Mouse (Mus musculus): ENCODE data around the gene Gpx2. TPM values are rescaled to one million over a fixed set of nuclear protein-coding genes. Genes with fewer than 3 reads are reported as not detected.
A peak's percentile ranks its signal among the peaks of the same experiment; 100 is the strongest.

Gpx2 gene
- polyA plus RNA-seq (2015; fragmentation: Nextera tagmentation; extraction: Ambion mirVana) = 0.16 and 0.21 TPM in 2 replicates

DNA sequence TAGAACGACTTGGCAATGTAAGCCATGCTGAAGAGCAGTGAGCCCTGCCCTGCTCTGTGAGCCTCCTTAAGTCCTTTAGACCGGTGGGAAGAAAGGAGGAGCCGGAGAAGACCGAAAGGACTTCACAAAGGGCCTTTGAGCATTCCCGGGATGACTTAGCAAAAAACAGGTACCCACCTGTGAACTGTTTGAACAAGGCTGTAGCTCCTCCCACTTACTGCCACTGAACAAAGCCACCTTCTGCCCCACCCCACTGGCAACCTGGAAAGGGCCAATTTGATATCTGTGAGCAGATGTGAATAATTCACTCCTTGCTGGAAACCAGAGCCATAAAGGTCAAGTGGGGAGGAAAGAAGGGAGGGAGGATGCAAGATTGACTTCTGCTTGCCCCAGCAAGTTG lies at the start of gene Gpx2:
TSS of gene Gpx2 (minus strand) at position 205 of the 400 bp plus-strand sequence.
- Histone ChIP-seq H3K27me3 (ENCODE audit: insufficient read depth, low read length) (0 out of 2 replicates have a peak, but pooled peaks cover 3% of the 10 kb centered on the region), H3K4me1 (ENCODE audit: insufficient read depth) (no peaks in the 10 kb centered on the region), H3K27ac (ENCODE audit: low read depth) (no peak within 1 kb of the TSS), H3K9me3 (ENCODE audit: low read length) (no peaks in the 10 kb centered on the region), H3K4me3 (ENCODE audit: low read depth, low read length) (no peak within 1 kb of the TSS), H3K36me3 (replicated peaks; ENCODE audit: insufficient read depth, low read length) (no peaks in the 10 kb centered on the region), H3K4me2 (ENCODE audit: low read depth, low read length) (no peak within 1 kb of the TSS), H3K9ac (replicated peaks) (no peak within 1 kb of the TSS)
- TF ChIP-seq CTCF (IDR thresholded peaks at IDR 0.05; ENCODE audit: low read depth) = no peak
- no peak for TF ChIP-seq EP300 (IDR thresholded peaks at IDR 0.05; ENCODE audit: low read depth)
- DNase-seq (no peak), ATAC-seq (no peak)
- WGBS (ENCODE audit: insufficient replicate concordance) = 71% methylated on average over 5 of the region's 5 CpGs

DNA sequence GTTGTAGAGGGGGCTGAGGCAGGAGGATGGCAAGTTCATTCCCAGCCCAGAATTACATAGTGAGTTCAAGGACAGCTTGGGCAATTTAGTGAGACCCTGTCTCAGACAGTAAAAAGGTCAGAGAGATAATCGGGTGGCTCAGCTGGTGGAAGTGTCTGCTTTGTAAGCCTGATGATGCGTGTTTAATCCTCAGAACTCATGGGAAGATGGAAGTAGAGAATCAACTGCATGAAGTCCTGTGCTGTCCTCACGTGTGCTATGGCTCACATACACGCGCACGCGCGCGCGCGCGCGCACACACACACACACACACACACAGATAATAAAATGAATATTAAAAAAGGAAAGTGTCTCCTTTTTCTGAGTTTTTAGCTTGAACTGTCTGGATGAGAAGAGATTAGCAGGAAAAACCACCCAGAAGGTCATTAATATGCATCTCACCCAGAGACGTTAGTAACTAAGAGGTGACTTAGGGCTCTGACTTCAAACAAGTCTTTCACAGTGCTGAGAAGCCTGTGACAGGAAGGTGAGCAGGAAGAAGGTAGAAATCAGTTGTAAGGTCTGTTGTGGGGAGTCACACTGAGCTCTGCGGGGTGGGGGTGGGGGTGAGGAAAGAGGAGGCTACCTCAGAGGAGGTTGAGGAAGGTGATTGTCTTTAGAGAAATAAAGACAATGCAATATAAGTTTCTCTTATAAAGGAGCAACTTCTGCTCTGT lies 49.1 kb upstream of the Gpx2 start:
- Histone ChIP-seq H3K4me3 (ENCODE audit: low read depth, low read length) (no peak overlapping the region), H3K27ac (ENCODE audit: low read depth) (no peak overlapping the region), H3K9ac (replicated peaks) (no peak overlapping the region), H3K9me3 (ENCODE audit: low read length) (no peaks in the 10 kb centered on the region), H3K4me2 (ENCODE audit: low read depth, low read length) (no peak overlapping the region), H3K27me3 (ENCODE audit: insufficient read depth, low read length) (no peaks in the 10 kb centered on the region), H3K36me3 (replicated peaks; ENCODE audit: insufficient read depth, low read length) (no peaks in the 10 kb centered on the region), H3K4me1 (ENCODE audit: insufficient read depth) (no peaks in the 10 kb centered on the region)
- no peak for TF ChIP-seq CTCF (IDR thresholded peaks at IDR 0.05; ENCODE audit: low read depth)
- no peak for TF ChIP-seq EP300 (IDR thresholded peaks at IDR 0.05; ENCODE audit: low read depth)
- ATAC-seq = no peak
- DNase-seq = no peak
- 88% methylated on average over 15 of the region's 15 CpGs for WGBS (ENCODE audit: insufficient replicate concordance)

DNA sequence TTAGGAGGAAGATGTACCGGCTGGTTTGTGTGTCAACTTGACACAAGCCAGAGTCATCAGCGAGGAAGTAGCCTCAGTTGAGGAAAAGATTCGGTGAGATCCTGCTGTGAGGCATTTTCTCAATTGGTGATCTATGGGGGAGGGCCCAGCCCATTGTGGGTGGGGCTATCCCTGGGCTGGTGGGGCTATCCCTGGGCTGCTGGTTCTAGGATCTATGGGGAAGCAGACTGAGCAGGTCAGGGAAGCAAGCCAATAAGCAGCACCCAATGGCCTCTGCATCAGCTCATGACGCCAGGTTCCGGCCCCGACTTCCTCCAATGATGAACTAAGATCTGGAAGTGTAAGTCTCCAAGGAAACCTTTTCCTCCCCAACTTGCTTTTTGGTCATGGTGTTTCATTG lies 44.7 kb upstream of the Gpx2 start:
- 86% methylated on average over 6 of the region's 6 CpGs for WGBS (ENCODE audit: insufficient replicate concordance)
- no peak for TF ChIP-seq EP300 (IDR thresholded peaks at IDR 0.05; ENCODE audit: low read depth)

DNA sequence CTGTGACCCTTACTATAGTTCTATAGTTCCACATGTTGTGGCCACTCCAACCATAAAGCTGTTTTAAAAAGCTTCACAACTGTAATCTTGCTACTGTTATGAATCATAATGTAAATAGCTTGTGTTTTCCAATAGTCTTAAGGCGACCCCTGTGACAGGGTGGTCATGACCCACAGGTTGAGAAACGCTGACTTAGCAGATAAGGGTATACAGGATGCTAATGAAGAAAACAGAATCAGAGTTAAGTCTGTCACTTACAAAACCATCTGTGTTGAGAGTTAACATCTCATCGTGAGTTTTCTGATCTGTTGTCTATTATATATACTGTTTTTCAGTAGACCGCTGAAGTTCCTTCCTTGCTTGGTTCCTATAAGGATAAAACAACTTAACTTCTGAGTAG lies 43.9 kb upstream of the Gpx2 start:
- ATAC-seq (no peak), DNase-seq (no peak)
- H3K27ac ChIP-seq (ENCODE audit: low read depth) = no peak overlapping the region
- no peak overlapping the region for H3K4me2 ChIP-seq (ENCODE audit: low read depth, low read length)
- H3K36me3 ChIP-seq (replicated peaks; ENCODE audit: insufficient read depth, low read length) = no peaks in the 10 kb centered on the region
- 82% methylated on average over 4 of the region's 4 CpGs for WGBS (ENCODE audit: insufficient replicate concordance)
- no peaks in the 10 kb centered on the region for H3K9me3 ChIP-seq (ENCODE audit: low read length)
- no peaks in the 10 kb centered on the region for H3K4me1 ChIP-seq (ENCODE audit: insufficient read depth)
- no peaks in the 10 kb centered on the region for H3K27me3 ChIP-seq (ENCODE audit: insufficient read depth, low read length)
- TF ChIP-seq EP300 (IDR thresholded peaks at IDR 0.05; ENCODE audit: low read depth) (no peak), CTCF (IDR thresholded peaks at IDR 0.05; ENCODE audit: low read depth) (no peak)
- no peak overlapping the region for H3K9ac ChIP-seq (replicated peaks)
- H3K4me3 ChIP-seq (ENCODE audit: low read depth, low read length) = no peak overlapping the region

More for the DNA sequence above, 44.7 kb upstream of the Gpx2 start:
- DNase-seq = no peak
- Histone ChIP-seq H3K9me3 (ENCODE audit: low read length) (no peaks in the 10 kb centered on the region), H3K27ac (ENCODE audit: low read depth) (no peak overlapping the region), H3K36me3 (replicated peaks; ENCODE audit: insufficient read depth, low read length) (no peaks in the 10 kb centered on the region), H3K4me3 (ENCODE audit: low read depth, low read length) (no peak overlapping the region), H3K9ac (replicated peaks) (no peak overlapping the region), H3K4me2 (ENCODE audit: low read depth, low read length) (no peak overlapping the region), H3K27me3 (ENCODE audit: insufficient read depth, low read length) (no peaks in the 10 kb centered on the region), H3K4me1 (ENCODE audit: insufficient read depth) (no peaks in the 10 kb centered on the region)
- ATAC-seq = no peak

DNA sequence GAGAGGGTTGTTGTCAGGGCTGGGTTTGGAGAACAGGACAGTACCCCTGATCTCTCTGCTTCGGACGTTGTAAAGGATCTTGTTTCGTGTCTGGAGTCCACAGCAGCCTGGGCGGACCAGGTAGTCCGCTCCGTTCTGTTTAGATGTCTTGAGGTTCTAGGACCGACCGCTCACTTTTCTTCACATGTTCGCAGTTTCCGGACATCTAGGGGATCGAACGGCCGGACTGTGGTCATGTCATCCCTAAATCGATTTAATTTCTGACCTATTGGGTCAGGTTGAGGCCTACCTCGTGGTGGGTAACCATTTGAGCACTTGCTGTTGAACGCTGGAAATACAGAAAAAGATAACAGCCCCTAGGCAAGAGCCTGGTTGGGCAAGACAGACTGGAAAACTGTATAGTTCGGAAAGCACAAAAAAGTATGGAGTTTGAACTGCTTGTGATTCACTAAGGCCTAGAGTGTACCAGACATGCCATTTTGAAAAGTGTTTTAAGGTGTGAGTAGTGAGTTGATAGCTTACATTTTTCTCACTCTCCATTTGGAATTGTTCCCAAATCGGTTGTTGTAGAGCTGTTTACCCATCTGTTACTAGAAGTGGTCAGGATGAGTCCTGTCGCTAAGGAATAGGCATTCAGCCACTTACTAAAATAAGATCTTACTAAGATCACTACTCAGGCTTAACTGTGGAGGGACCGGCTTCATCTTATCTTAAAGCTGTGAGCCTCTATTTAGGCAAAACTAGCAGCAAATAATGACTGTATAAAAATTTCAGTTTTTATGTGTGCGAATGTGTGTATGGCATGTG lies 42.7 kb upstream of the Gpx2 start:
- peak overlapping the region; percentile 79 for H3K4me2 ChIP-seq (ENCODE audit: low read depth, low read length)
- no peaks in the 10 kb centered on the region for H3K27me3 ChIP-seq (ENCODE audit: insufficient read depth, low read length)
- peak overlapping the region; percentile 71 for H3K4me3 ChIP-seq (ENCODE audit: low read depth, low read length)
- peak overlapping the region; percentile 78 for H3K9ac ChIP-seq (replicated peaks)
- ATAC-seq (peak; percentile 36), DNase-seq (no peak)
- H3K27ac ChIP-seq (ENCODE audit: low read depth) = peak overlapping the region; percentile 70
- TF ChIP-seq EP300 (IDR thresholded peaks at IDR 0.05; ENCODE audit: low read depth) = no peak
- no peak for TF ChIP-seq CTCF (IDR thresholded peaks at IDR 0.05; ENCODE audit: low read depth)
- H3K36me3 ChIP-seq (replicated peaks; ENCODE audit: insufficient read depth, low read length) = no peaks in the 10 kb centered on the region
- H3K4me1 ChIP-seq (ENCODE audit: insufficient read depth) = no peaks in the 10 kb centered on the region
- WGBS (ENCODE audit: insufficient replicate concordance) = 8% methylated on average over 21 of the region's 21 CpGs
- no peaks in the 10 kb centered on the region for H3K9me3 ChIP-seq (ENCODE audit: low read length)

DNA sequence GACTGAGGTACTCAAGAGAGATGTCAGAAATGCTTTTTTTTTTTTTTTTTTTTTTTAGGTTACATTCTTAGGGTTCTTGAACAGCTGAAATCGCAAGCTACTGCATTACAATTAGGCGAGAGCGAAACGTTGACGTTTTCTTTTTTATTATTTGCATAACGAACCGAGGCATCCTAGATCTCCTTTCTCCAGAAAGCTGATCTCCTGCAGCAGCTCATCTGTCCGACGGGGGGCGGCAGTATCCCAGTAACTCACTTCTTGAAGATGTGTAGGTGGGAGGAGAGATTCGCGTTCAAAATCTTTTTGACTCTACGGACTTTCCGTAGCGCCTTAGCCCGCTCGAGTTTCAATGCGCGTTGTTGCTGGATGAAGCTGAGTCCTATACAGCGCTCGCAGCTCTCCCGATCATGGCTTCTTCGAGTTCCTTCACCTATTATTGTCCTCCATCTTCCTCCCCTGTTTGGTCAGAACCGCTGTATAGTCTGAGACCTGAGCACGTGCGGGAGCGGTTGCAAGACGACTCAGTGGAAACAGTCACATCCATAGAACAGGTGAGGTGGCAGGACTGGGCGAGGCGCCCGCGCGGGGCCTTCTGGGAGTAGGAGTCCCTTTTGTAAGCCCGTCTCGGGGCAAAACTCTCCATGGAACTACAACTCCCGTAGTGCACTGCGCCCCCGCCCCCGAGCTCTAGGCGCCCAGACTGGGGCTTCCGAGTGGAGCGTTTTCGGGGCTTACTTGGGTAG lies 41.9 kb upstream of the Gpx2 start:
- ATAC-seq = peak; percentile 100
- Histone ChIP-seq H3K36me3 (replicated peaks; ENCODE audit: insufficient read depth, low read length) (no peaks in the 10 kb centered on the region), H3K4me1 (ENCODE audit: insufficient read depth) (no peaks in the 10 kb centered on the region), H3K27me3 (ENCODE audit: insufficient read depth, low read length) (no peaks in the 10 kb centered on the region), H3K4me2 (ENCODE audit: low read depth, low read length) (peak overlapping the region; percentile 79), H3K4me3 (ENCODE audit: low read depth, low read length) (peak overlapping the region; percentile 71), H3K27ac (ENCODE audit: low read depth) (peak overlapping the region; percentile 70), H3K9me3 (ENCODE audit: low read length) (no peaks in the 10 kb centered on the region), H3K9ac (replicated peaks) (peak overlapping the region; percentile 78)
- under 1% methylated on average over 43 of the region's 43 CpGs for WGBS (ENCODE audit: insufficient replicate concordance)
- TF ChIP-seq CTCF (IDR thresholded peaks at IDR 0.05; ENCODE audit: low read depth) = peak; percentile 84
- peak; percentile 70; the same call in 1 of the 2 replicates for TF ChIP-seq EP300 (IDR thresholded peaks at IDR 0.05; ENCODE audit: low read depth)
- peak; percentile 96 for DNase-seq

All from liver, postnatal 0 days (tissue).